Mouse (Mus musculus) limb, embryonic 13.5 days (tissue): ENCODE measurements around the gene Olfr90. TPM values are rescaled to one million over a fixed set of nuclear protein-coding genes. Genes with fewer than 3 reads are reported as not detected.

Source experiments
- ATAC-seq: fragments of 200-750 bp; cut with Nextera tagmentation; 2 replicates; pipeline ENCODE4 v1.8.0; 2017; ENCODE audit warnings: low read depth, moderate number of reproducible peaks, moderate TSS enrichment; ENCODE audit not compliant: low FRiP score
- H3K27ac ChIP-seq: fragments of 300-500 bp; sonication (generic); 2 replicates; pipeline ENCODE4 v1.5.1; 2015; ENCODE audit warnings: inconsistent platforms, mild to moderate bottlenecking, moderate library complexity
- H3K27me3 ChIP-seq: fragments of 300-500 bp; sonication (generic); 2 replicates; pipeline ENCODE4 v1.6.1; 2015; ENCODE audit warnings: mild to moderate bottlenecking, inconsistent platforms
- H3K36me3 ChIP-seq: fragments of 300-500 bp; sonication (generic); 2 replicates; pipeline ENCODE4 v1.6.1; 2015; ENCODE audit warnings: inconsistent platforms, mild to moderate bottlenecking, moderate library complexity
- H3K4me1 ChIP-seq: fragments of 300-500 bp; sonication (generic); 2 replicates; pipeline ENCODE4 v1.6.1; 2015; ENCODE audit warnings: inconsistent platforms
- H3K4me2 ChIP-seq: fragments of 300-500 bp; sonication (generic); replicated peaks from 2 replicates; pipeline ENCODE4 v1.6.1; 2015; ENCODE audit warnings: inconsistent platforms, mild to moderate bottlenecking, moderate library complexity
- H3K4me3 ChIP-seq: fragments of 300-500 bp; sonication (generic); 2 replicates; pipeline ENCODE4 v1.5.1; 2015; ENCODE audit warnings: moderate library complexity, mild to moderate bottlenecking, inconsistent platforms
- H3K9ac ChIP-seq: fragments of 300-500 bp; sonication (generic); 2 replicates; pipeline ENCODE4 v1.6.1; 2015; ENCODE audit warnings: mild to moderate bottlenecking, inconsistent platforms
- H3K9me3 ChIP-seq: fragments of 300-500 bp; sonication (generic); 2 replicates; pipeline ENCODE4 v1.6.1; 2016; ENCODE audit warnings: inconsistent platforms
- WGBS: fragments of 180-500 bp; shearing (Covaris S2); methylation state at CpG from one replicate; pipeline ENCODE4 v1.1.7; 2015; 5-methylcytosine and 5-hydroxymethylcytosine counted together
- polyA plus RNA-seq: library from polyadenylated mRNA; unstranded; fragments of >200 nt; fragmentation: Nextera tagmentation; extraction: Ambion mirVana; gene quantifications from 2 replicates; pipeline ENCODE4 v1.2.1, GENCODE M21; 2015

Gene Olfr90
- polyA plus RNA-seq, 1 experiment from 2014 or later, result 0.09 TPM

DNA sequence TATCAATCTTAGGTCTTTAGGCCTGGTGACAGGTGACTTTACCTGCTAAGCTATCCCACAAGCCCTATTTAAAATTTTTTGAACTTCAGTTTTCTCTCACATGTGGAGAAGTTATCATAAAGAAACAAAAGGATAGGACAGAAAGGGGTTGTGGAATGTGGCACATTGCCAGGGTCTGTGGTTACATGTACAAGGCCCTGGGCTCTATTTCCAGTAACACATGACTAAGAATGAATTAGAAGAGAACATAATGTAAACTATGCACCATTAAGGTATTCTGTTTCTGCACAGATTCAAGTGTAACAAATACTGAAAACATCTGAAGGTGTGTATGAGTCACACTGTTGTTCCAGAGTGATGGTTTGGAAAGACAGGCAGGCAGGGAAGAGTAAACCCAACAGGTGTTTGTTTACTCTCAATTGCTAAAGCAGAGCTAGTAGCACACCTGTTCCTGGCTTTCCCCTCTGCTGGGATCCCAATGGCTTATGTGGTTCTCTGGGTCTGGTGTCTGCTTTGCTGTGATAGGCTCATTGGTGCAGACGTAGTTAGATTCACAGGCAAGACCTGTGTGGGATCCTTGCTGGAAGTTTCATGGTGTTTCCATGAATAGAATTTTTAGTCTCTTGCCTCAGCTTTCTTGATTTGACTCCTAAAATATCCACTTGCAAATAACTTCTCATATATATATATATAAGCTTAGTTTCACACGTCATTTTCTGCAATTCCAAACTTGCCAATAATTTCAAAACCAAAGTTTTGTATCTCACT is 49.0 kb downstream of the Olfr90 start:
- no peak for ATAC-seq
- Histone ChIP-seq H3K9me3 (no peaks in the 10 kb centered on the region), H3K4me2 (no peak overlapping the region), H3K9ac (no peak overlapping the region), H3K27ac (no peak overlapping the region), H3K36me3 (no peaks in the 10 kb centered on the region), H3K4me3 (no peak overlapping the region), H3K4me1 (no peaks in the 10 kb centered on the region), H3K27me3 (no peaks in the 10 kb centered on the region)
- 65% methylated on average over 2 of the region's 2 CpGs for WGBS

Other genes with a start within 250 kb of the Olfr90 start
- 0.13 and 0.28 TPM in 2 replicates for gene Trim15, start 221.3 kb downstream of the Olfr90 start, polyA plus RNA-seq
- gene Trim10, start 218.9 kb downstream of the Olfr90 start, polyA plus RNA-seq, result 2.5 and 3.9 TPM in 2 replicates
- gene Trim40, start 198.4 kb downstream of the Olfr90 start, polyA plus RNA-seq, result not detected in 2 replicates
- not detected in 2 replicates for gene Trim31, start 190.4 kb downstream of the Olfr90 start, polyA plus RNA-seq
- gene Rnf39, start 145.6 kb downstream of the Olfr90 start, polyA plus RNA-seq, result 1.4 and 1.5 TPM in 2 replicates
- gene Ppp1r11, start 136.8 kb downstream of the Olfr90 start, polyA plus RNA-seq, result 115 and 118 TPM in 2 replicates
- 111 and 117 TPM in 2 replicates for gene Znrd1, start 129.9 kb downstream of the Olfr90 start, polyA plus RNA-seq
- gene Znrd1as, start 129.9 kb downstream of the Olfr90 start, polyA plus RNA-seq, result 5.7 and 5.8 TPM in 2 replicates
- not detected in 2 replicates for gene 2410137M14Rik, start 107.3 kb downstream of the Olfr90 start, polyA plus RNA-seq
- gene H2-M5, start 99.0 kb downstream of the Olfr90 start, polyA plus RNA-seq, result 1.3 TPM in 2 replicates
- gene Zfp57, start 87.3 kb downstream of the Olfr90 start, polyA plus RNA-seq, result 136 and 138 TPM in 2 replicates
- gene Mog, start 65.1 kb downstream of the Olfr90 start, polyA plus RNA-seq, result 0.18 and 0.22 TPM in 2 replicates
- 13.3 and 15.2 TPM in 2 replicates for gene Gabbr1, start 42.5 kb downstream of the Olfr90 start, polyA plus RNA-seq
- not detected in 2 replicates for gene Olfr91, start 9.8 kb upstream of the Olfr90 start, polyA plus RNA-seq
- gene Olfr92, start 31.6 kb upstream of the Olfr90 start, polyA plus RNA-seq, result not detected in 2 replicates
- gene Olfr93, start 73.0 kb upstream of the Olfr90 start, polyA plus RNA-seq, result not detected in 2 replicates
- gene Ubd, start 105.4 kb upstream of the Olfr90 start, polyA plus RNA-seq, result not detected in 2 replicates
- not detected in 2 replicates for gene Olfr94, start 112.5 kb upstream of the Olfr90 start, polyA plus RNA-seq
- gene Olfr95, start 124.6 kb upstream of the Olfr90 start, polyA plus RNA-seq, result not detected in 2 replicates
- not detected in 2 replicates for gene Olfr96, start 131.6 kb upstream of the Olfr90 start, polyA plus RNA-seq
- not detected in 2 replicates for gene Olfr97, start 148.8 kb upstream of the Olfr90 start, polyA plus RNA-seq
- not detected in 2 replicates for gene Olfr98, start 175.2 kb upstream of the Olfr90 start, polyA plus RNA-seq
- gene H2-M3, start 181.7 kb upstream of the Olfr90 start, polyA plus RNA-seq, result 1.8 and 2.0 TPM in 2 replicates
- not detected in 2 replicates for gene Olfr99, start 195.0 kb upstream of the Olfr90 start, polyA plus RNA-seq
- not detected in 2 replicates for gene Olfr101, start 215.8 kb upstream of the Olfr90 start, polyA plus RNA-seq
- gene Olfr102, start 228.6 kb upstream of the Olfr90 start, polyA plus RNA-seq, result not detected in 2 replicates